In genomic region chr17:73743681-73744311, GRCm38 (mm10) we compare ENCODE assay signal across 8 mouse cellular contexts. TPM values are rescaled to one million over a fixed set of nuclear protein-coding genes. Genes with fewer than 3 reads are reported as not detected.
A peak's percentile ranks its signal among the peaks of the same experiment; 100 is the strongest.
DNase-seq lines count a peak whose midpoint lies in the region; ATAC-seq and TF ChIP-seq lines count a peak whose summit lies in the region.

No protein-coding gene starts in this region.

- H3K27ac ChIP-seq in midbrain, embryonic 11.5 days (ENCODE audit: low read depth, low read length) = no peak overlapping the region

- H3K27me3 ChIP-seq in Patski = peaks cover 11% of the 10 kb centered on the region
- H3K27me3 ChIP-seq in midbrain, embryonic 11.5 days (ENCODE audit: control insufficient read depth, insufficient read depth, low read length) = no peaks in the 10 kb centered on the region

- H3K4me2 ChIP-seq in midbrain, embryonic 11.5 days = no peak overlapping the region

- in situ Hi-C loops in Patski (cut with MboI; ENCODE audit: low pct_unique_long_range_greater_than_20kb) = loop anchor here (5.0 to 10.0 kb wide), 2 partner anchors 436 to 869 kb away; no protein-coding TSS in a partner anchor

- ATAC-seq in Patski = peak; percentile 75
- ATAC-seq in midbrain, embryonic 11.5 days (ENCODE audit: low FRiP score) = peak; percentile 88

- no peaks in the 10 kb centered on the region for H3K4me1 ChIP-seq in midbrain, embryonic 11.5 days (ENCODE audit: control insufficient read depth, insufficient read depth, low read length)

- H3K4me3 ChIP-seq in midbrain, embryonic 11.5 days (ENCODE audit: low read depth, low read length) = no peak overlapping the region

- POLR2A ChIA-PET in Patski (lab: Charles Lee) = no interaction called here

- no peaks in the 10 kb centered on the region for H3K36me3 ChIP-seq in midbrain, embryonic 11.5 days (ENCODE audit: control insufficient read depth, insufficient read depth, low read length)

- TF ChIP-seq CTCF in Patski (IDR thresholded peaks at IDR 0.05) = peak; percentile 94

- peak; percentile 30 for DNase-seq in Patski (ENCODE audit: low read depth, low spot score)
- DNase-seq in cerebellum, adult 9-10 months = peak; percentile 72
- DNase-seq in frontal cortex, postnatal 14 days (ENCODE audit: low spot score in 2 of 2) = peak; percentile 56 to 73
- peak; percentile 52 for DNase-seq in hindlimb bud, embryonic 11.5 days (ENCODE audit: extremely low spot score, low read depth, low spot score)
- peak; percentile 83 to 84 for DNase-seq in left cerebral cortex, adult 18-20 months (ENCODE audit: low spot score in 2 of 2)
- DNase-seq in midbrain, embryonic 11.5 days (ENCODE audit: low spot score, missing footprints) = peak; percentile 95
- DNase-seq in right cerebral cortex, postnatal 4 days = peak; percentile 74
- peak; percentile 53 for DNase-seq in yolk sac, embryonic 10.5 days (ENCODE audit: low spot score)

- no peak overlapping the region for H3K9ac ChIP-seq in midbrain, embryonic 11.5 days (ENCODE audit: low read length)

- WGBS in midbrain, embryonic 11.5 days = 9% methylated on average over 6 of the region's 6 CpGs

- no peaks in the 10 kb centered on the region for H3K9me3 ChIP-seq in midbrain, embryonic 11.5 days (ENCODE audit: control insufficient read depth, low read length)

- CTCF ChIA-PET in Patski (lab: Charles Lee) = interaction anchor here (0.6 to 4.6 kb wide), 10 partner anchors 8 to 442 kb away, joined by 3 to 44 read pairs (median 4); partner anchors contain the start of gene Galnt14

RNA-seq across cellular contexts. Expression of gene Galnt14, which starts 33.5 kb away (rescaled TPM):
- polyA plus RNA-seq in Patski (2021) = 18.7 TPM
- total RNA-seq in left cerebral cortex, adult 18-20 months (2021) = 10 to 100 TPM; 19.8 to 20.8 TPM
- polyA plus RNA-seq in midbrain, embryonic 11.5 days (2014; fragmentation: Nextera tagmentation; extraction: Ambion mirVana) = 4.2 and 4.7 TPM in 2 replicates

Comparison
In these comparisons a context has a peak if more than half of its experiments do, and no peak if none do; other contexts are left out.
1. DNase-seq: peak in every context shown above with its lines; median percentile 95 in midbrain, embryonic 11.5 days; 84 in left cerebral cortex, adult 18-20 months; 74 in right cerebral cortex, postnatal 4 days; 72 in cerebellum, adult 9-10 months; 64 in frontal cortex, postnatal 14 days; 53 in yolk sac, embryonic 10.5 days; 52 in hindlimb bud, embryonic 11.5 days; 30 in Patski.